Mouse (Mus musculus): ENCODE results near the gene Aplp2.

DNA sequence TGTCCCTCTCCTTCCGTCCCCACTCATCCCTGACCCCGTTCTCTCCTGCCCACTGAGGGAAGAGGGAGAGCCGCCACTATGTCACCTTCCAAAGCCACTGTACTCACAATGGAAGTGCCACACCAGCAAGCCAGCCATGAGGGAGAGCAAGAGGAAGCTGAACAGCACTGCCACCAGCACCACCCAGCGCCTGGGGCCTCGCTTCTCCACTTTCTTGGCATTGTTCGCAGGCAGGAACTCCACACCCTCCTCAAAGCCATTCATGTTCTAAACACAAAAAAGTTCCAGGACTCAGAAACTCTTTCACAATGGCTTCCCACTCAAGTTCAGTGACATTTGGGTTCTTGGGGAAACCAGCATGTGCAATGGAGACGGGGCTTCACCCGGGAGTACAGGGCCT is 103.2 kb downstream of the Aplp2 start:
- TF ChIP-seq POLR2A (IDR thresholded peaks at IDR 0.05; ENCODE audit: extremely low read depth, insufficient read depth, low read length): no peak
- no peak for TF ChIP-seq CTCF (IDR thresholded peaks at IDR 0.05; ENCODE audit: extremely low read depth, insufficient read depth, low read length)
